Mouse (Mus musculus): Measurements from ENCODE around the gene Klf15.

The Klf15 gene

GRCm38 (mm10) chr6:90495282-90495912 lies 33.0 kb downstream of the Klf15 start:
- no peak for DNase-seq

- no peak for DNase-seq
These were observed 33.8 kb downstream of the Klf15 start for GRCm38 (mm10) chr6:90496217-90496616.

GRCm38 (mm10) chr6:90499509-90499908 lies 37.1 kb downstream of the Klf15 start:
- no peak for DNase-seq

- DNase-seq = no peak
These were observed 39.0 kb downstream of the Klf15 start for GRCm38 (mm10) chr6:90501222-90501940.

GRCm38 (mm10) chr6:90505906-90506305 lies 43.5 kb downstream of the Klf15 start:
- DNase-seq = no peak

- DNase-seq = peak; percentile 4
These were observed 44.4 kb downstream of the Klf15 start for GRCm38 (mm10) chr6:90506673-90507311.

- no peak for DNase-seq
These were observed 45.1 kb downstream of the Klf15 start for GRCm38 (mm10) chr6:90507443-90507842.

GRCm38 (mm10) chr6:90508197-90508624 lies 45.8 kb downstream of the Klf15 start:
- no peak for DNase-seq

- no peak for DNase-seq
These were observed 46.7 kb downstream of the Klf15 start for GRCm38 (mm10) chr6:90509085-90509484.

GRCm38 (mm10) chr6:90512416-90512815 lies 50.0 kb downstream of the Klf15 start:
- DNase-seq = no peak

GRCm38 (mm10) chr6:90513074-90513856 lies 50.9 kb downstream of the Klf15 start:
- no peak for DNase-seq

- no peak for DNase-seq
These were observed 52.0 kb downstream of the Klf15 start for GRCm38 (mm10) chr6:90514369-90514768.

GRCm38 (mm10) chr6:90514883-90515405 lies 52.6 kb downstream of the Klf15 start:
- peak; percentile 52 for DNase-seq

GRCm38 (mm10) chr6:90518892-90519291 lies 56.5 kb downstream of the Klf15 start:
- no peak for DNase-seq

- DNase-seq = no peak
These were observed 57.0 kb downstream of the Klf15 start for GRCm38 (mm10) chr6:90519375-90519774.

All from thymus, postnatal 25 days (tissue).